Mouse (Mus musculus): ENCODE data around the gene Polr3e. TPM values are rescaled to one million over a fixed set of nuclear protein-coding genes. Genes with fewer than 3 reads are reported as not detected.

The Polr3e gene
- total and polyA plus RNA-seq, 3 experiments: 39.1 to 50.1 TPM; not detected in 1

DNA sequence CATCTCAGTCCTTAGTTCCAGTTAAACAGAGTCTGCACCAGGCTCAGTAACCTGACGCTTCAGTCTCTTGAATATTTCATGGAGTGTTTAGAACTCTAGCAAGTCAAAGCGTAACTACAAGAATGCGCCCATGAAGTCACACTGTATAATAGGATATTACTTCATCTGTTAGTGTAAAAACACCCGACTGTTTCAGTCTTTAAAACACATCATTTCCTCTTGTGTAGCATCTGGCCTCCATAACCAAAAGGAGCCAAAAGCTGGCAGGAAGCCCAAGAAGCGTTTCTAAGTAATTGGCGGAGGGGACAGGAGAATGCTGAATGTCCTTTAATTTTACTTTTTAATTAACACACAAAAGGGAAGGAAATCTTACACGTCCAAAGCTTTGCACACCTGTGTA, 59.5 kb downstream of the Polr3e start:
- peaks cover 0 to 41% of the 10 kb centered on the region in 2 experiments; a peak in 2 of 4 replicates for H3K36me3 ChIP-seq (ENCODE audit: control insufficient read depth in 1 of 2, insufficient read depth in 2 of 2, low read length in 2 of 2)
- H3K27ac ChIP-seq (ENCODE audit: control insufficient read depth, low read depth, low read length): no peak overlapping the region
- H3K4me3 ChIP-seq (ENCODE audit: control insufficient read depth in 1 of 2, insufficient read depth in 1 of 2, low read depth in 2 of 2, low read length in 2 of 2): no peak overlapping the region
- no peaks in the 10 kb centered on the region for H3K27me3 ChIP-seq (ENCODE audit: control insufficient read depth in 1 of 2, insufficient read depth in 2 of 2, low read length in 2 of 2)
- no peak overlapping the region for H3K9ac ChIP-seq (ENCODE audit: control insufficient read depth, low read depth, low read length, poor library complexity, severe bottlenecking)
- H3K4me1 ChIP-seq (ENCODE audit: control insufficient read depth in 1 of 2, insufficient read depth in 2 of 2, low read length in 2 of 2): peaks cover 29 to 31% of the 10 kb centered on the region in 2 experiments
- DNase-seq (ENCODE audit: low read depth, low spot score): peak; percentile 60
- H3K9me3 ChIP-seq (replicated peaks; ENCODE audit: insufficient read depth, low read length): no peaks in the 10 kb centered on the region
- peak; percentile 70; the same call in 1 of the 2 replicates for TF ChIP-seq ETS1 (IDR thresholded peaks at IDR 0.05; ENCODE audit: low read depth, low read length)
- no peak for TF ChIP-seq ZMIZ1 (IDR thresholded peaks at IDR 0.05; ENCODE audit: low read depth, low read length)
- H3K79me2 ChIP-seq (ENCODE audit: control insufficient read depth, insufficient read depth, low read length, poor library complexity): peaks cover 36% of the 10 kb centered on the region

GRCm38 (mm10) chr7:120980041-120980440, 62.5 kb downstream of the Polr3e start:
- Histone ChIP-seq H3K27ac (ENCODE audit: control insufficient read depth, low read depth, low read length) (peak overlapping the region; percentile 69), H3K9me3 (replicated peaks; ENCODE audit: insufficient read depth, low read length) (no peaks in the 10 kb centered on the region), H3K9ac (ENCODE audit: control insufficient read depth, low read depth, low read length, poor library complexity, severe bottlenecking) (no peak overlapping the region), H3K4me1 (ENCODE audit: control insufficient read depth in 1 of 2, insufficient read depth in 2 of 2, low read length in 2 of 2) (peaks cover 22 to 31% of the 10 kb centered on the region in 2 experiments), H3K79me2 (ENCODE audit: control insufficient read depth, insufficient read depth, low read length, poor library complexity) (peaks cover 31% of the 10 kb centered on the region), H3K36me3 (ENCODE audit: control insufficient read depth in 1 of 2, insufficient read depth in 2 of 2, low read length in 2 of 2) (peaks cover 0 to 38% of the 10 kb centered on the region in 2 experiments; a peak in 2 of 4 replicates), H3K27me3 (ENCODE audit: control insufficient read depth in 1 of 2, insufficient read depth in 2 of 2, low read length in 2 of 2) (peaks cover 0 to 2% of the 10 kb centered on the region in 2 experiments; a peak in 1 of 4 replicates), H3K4me3 (ENCODE audit: control insufficient read depth in 1 of 2, insufficient read depth in 1 of 2, low read depth in 2 of 2, low read length in 2 of 2) (peak overlapping the region in 1 of 2 experiments; percentile 64; a peak in 2 of 4 replicates)
- peak; percentile 85 for DNase-seq (ENCODE audit: low read depth, low spot score)
- TF ChIP-seq MYC (IDR thresholded peaks at IDR 0.05; ENCODE audit: low read depth, low read length) (peak; percentile 70; the same call in 1 of the 2 replicates), TCF12 (IDR thresholded peaks at IDR 0.05; ENCODE audit: low read depth, low read length) (peak; percentile 96), CHD1 (IDR thresholded peaks at IDR 0.05; ENCODE audit: low read depth, low read length) (no peak), MAZ (IDR thresholded peaks at IDR 0.05; ENCODE audit: low read depth, low read length) (peak; percentile 83), NELFE (IDR thresholded peaks at IDR 0.05; ENCODE audit: low read depth, low read length) (no peak), MEF2A (IDR thresholded peaks at IDR 0.05; ENCODE audit: extremely low read depth, insufficient replicate concordance, low read depth, low read length, poor library complexity, severe bottlenecking) (peak; percentile 36; the same call in 1 of the 2 replicates), ELF1 (IDR thresholded peaks at IDR 0.05; ENCODE audit: low read depth, low read length) (peak; percentile 35; the same call in 1 of the 2 replicates), MAFK (IDR thresholded peaks at IDR 0.05; ENCODE audit: borderline replicate concordance, low read depth, low read length) (peak; percentile 45; the same call in 1 of the 2 replicates), RAD21 (IDR thresholded peaks at IDR 0.05; ENCODE audit: low read depth, low read length) (no peak), POLR2A (IDR thresholded peaks at IDR 0.05; ENCODE audit: control insufficient read depth in 1 of 2, insufficient read depth in 1 of 2, low read depth in 1 of 2, low read length in 2 of 2, poor library complexity in 1 of 2) (no peak), ZC3H11A (IDR thresholded peaks at IDR 0.05; ENCODE audit: low read depth, low read length) (no peak), EP300 (IDR thresholded peaks at IDR 0.05; ENCODE audit: low read depth in 1 of 2, low read length in 2 of 2) (peak; percentile 93 to 96), GABPA (IDR thresholded peaks at IDR 0.05; ENCODE audit: low read depth, low read length) (no peak), SMC3 (IDR thresholded peaks at IDR 0.05; ENCODE audit: low read depth, low read length) (no peak), POLR2AphosphoS5 (IDR thresholded peaks at IDR 0.05; ENCODE audit: borderline replicate concordance, low read depth, low read length) (no peak), ZMIZ1 (IDR thresholded peaks at IDR 0.05; ENCODE audit: low read depth, low read length) (peak; percentile 70; the same call in 1 of the 2 replicates), GATA1 (IDR thresholded peaks at IDR 0.05; ENCODE audit: low read depth, low read length) (peak; percentile 96), TBP (IDR thresholded peaks at IDR 0.05; ENCODE audit: low read depth, low read length) (no peak), KAT2A (conservative IDR thresholded peaks at IDR 0.05; ENCODE audit: low read depth, low read length) (0 out of 2 replicates have a peak, but pooled peaks have one; percentile 33), ZNF384 (IDR thresholded peaks at IDR 0.05; ENCODE audit: low read depth, low read length) (no peak), CTCF (IDR thresholded peaks at IDR 0.05 in 2 of 3, conservative IDR thresholded peaks at IDR 0.05 in 1 of 3; ENCODE audit: control insufficient read depth in 1 of 3, insufficient read depth in 1 of 3, low read depth in 2 of 3, low read length in 3 of 3, poor library complexity in 1 of 3, severe bottlenecking in 1 of 3) (no peak), HCFC1 (IDR thresholded peaks at IDR 0.05; ENCODE audit: low read depth, low read length) (no peak), POLR2AphosphoS2 (IDR thresholded peaks at IDR 0.05; ENCODE audit: low read length) (no peak), USF2 (IDR thresholded peaks at IDR 0.05; ENCODE audit: borderline replicate concordance in 1 of 2, insufficient read depth in 1 of 2, low read depth in 1 of 2, low read length in 2 of 2) (no peak), NRF1 (IDR thresholded peaks at IDR 0.05; ENCODE audit: insufficient read depth, low read depth, low read length, poor library complexity, severe bottlenecking) (no peak), JUND (IDR thresholded peaks at IDR 0.05; ENCODE audit: low read depth, low read length) (no peak), SIN3A (IDR thresholded peaks at IDR 0.05; ENCODE audit: low read length) (peak; percentile 94), MXI1 (IDR thresholded peaks at IDR 0.05; ENCODE audit: low read depth, low read length) (peak; percentile 66), BHLHE40 (IDR thresholded peaks at IDR 0.05; ENCODE audit: borderline replicate concordance, low read depth, low read length) (peak; percentile 61; the same call in 1 of the 2 replicates), RCOR1 (IDR thresholded peaks at IDR 0.05; ENCODE audit: low read depth, low read length) (peak; percentile 88)

All from MEL (cell line).